Mouse (Mus musculus): ENCODE measurements around the gene Crcp.

Crcp gene

GRCm38 (mm10) chr5:130059413-130060328 lies 30.6 kb downstream of the Crcp start:
- no peak for DNase-seq (ENCODE audit: low spot score in 2 of 2)

DNA sequence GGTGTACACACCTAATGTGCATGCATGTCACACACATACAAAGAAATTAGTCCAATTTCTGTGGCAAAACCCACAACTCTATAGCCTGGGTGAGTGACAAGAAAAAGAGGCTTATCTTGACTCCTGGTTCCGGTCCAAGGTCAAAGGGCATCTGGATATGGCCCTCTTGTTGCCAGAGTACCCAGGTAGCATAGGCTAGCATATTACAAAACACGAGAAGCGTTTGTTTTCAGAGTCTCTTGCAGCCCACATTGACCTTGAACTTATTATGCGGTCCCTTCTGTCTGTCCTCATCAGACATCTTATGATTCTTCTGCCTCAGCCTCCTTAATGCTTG lies 31.2 kb downstream of the Crcp start:
- no peak for DNase-seq (ENCODE audit: low spot score in 2 of 2)

DNA sequence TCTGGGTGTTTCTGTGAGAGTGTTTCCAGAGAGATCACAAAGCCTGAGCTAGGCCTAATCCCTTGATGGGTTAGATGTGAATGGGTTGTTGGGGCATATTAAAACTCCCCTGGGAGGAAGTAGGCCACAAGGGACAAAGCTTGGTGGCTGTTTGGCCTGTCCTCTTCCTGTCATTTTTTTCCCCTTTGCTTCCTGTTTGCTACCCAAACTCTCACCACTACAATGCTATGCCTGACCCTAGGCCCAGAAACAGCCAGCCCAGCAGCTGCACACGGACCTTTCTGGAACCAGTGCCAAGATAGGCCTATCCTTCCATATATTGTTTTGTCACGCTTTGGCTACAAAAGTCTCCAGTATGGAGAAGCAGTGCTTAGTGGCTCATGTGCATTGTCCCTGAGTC lies 33.0 kb downstream of the Crcp start:
- DNase-seq (ENCODE audit: low spot score in 2 of 2): no peak

DNA sequence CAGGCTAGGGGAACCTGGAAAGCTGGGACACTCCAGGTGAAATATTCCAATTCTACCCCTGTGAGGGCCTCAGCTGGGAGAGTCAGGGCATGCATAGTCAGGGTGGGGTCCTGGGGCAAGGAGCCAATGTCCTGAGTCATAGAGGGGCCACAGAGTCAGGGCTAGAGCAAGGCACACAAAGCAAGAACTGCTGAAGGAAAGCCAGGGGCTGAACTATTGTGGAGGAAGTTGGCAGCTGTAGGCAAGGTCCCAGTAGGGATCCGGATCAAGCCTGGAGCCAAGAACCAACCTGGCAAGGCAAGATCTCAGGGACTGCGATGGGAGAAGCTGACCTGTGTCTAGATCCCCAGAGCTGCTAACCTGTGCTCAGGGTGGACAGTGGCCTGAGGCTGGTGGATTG lies 34.7 kb downstream of the Crcp start:
- DNase-seq (ENCODE audit: low spot score in 2 of 2): no peak

DNA sequence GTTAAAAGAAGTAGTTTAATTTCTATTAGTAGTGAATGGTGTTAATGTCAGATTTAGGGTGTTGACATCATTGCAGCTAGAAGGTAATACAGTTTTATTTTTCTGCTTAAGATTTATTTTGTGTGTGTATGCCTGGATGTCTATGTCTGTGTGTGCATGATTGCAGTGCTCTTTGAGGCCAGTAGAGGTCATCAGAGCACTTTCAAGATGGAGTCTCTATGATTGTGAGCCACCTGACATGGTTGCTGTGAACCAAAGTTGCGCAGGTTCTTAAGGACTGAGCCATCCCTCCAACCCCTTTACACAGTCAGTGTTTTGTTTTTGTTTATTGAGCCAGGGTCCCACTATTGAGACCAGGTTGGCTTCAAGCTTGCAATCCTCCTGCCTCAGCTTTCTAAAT lies 36.5 kb downstream of the Crcp start:
- no peak for DNase-seq (ENCODE audit: low spot score in 2 of 2)

DNA sequence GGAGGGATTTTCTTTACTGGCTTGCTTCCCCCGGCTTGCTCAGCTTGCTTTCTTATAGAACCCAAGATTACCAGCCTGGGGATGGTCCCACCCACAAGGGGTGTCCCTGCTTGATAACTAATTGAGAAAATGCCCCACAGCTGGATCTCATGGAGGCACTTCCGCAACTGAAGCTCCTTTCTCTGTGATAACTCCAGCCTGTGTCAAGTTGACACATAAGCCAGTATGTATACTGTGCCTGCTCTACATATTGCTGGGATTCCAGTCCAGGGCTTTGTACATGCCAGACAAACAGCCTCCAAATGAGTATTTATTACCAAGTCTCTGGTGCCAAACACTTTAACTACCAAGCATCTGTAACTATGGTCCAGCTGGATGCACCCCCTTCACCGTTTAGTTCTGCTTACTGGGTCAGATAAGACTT lies 38.8 kb downstream of the Crcp start:
- DNase-seq (ENCODE audit: low spot score in 2 of 2): no peak

GRCm38 (mm10) chr5:130073026-130073425 lies 43.9 kb downstream of the Crcp start, which contains the start of gene Tpst1:
Gene Tpst1 (plus strand): TSS chr5:130073326.
- no peak for DNase-seq (ENCODE audit: low spot score in 2 of 2)

- no peak for DNase-seq (ENCODE audit: low spot score in 2 of 2)
Observed at GRCm38 (mm10) chr5:130074491-130074890, 45.4 kb downstream of the Crcp start.

GRCm38 (mm10) chr5:130076396-130076795 lies 47.3 kb downstream of the Crcp start:
- DNase-seq (ENCODE audit: low spot score in 2 of 2): no peak

DNA sequence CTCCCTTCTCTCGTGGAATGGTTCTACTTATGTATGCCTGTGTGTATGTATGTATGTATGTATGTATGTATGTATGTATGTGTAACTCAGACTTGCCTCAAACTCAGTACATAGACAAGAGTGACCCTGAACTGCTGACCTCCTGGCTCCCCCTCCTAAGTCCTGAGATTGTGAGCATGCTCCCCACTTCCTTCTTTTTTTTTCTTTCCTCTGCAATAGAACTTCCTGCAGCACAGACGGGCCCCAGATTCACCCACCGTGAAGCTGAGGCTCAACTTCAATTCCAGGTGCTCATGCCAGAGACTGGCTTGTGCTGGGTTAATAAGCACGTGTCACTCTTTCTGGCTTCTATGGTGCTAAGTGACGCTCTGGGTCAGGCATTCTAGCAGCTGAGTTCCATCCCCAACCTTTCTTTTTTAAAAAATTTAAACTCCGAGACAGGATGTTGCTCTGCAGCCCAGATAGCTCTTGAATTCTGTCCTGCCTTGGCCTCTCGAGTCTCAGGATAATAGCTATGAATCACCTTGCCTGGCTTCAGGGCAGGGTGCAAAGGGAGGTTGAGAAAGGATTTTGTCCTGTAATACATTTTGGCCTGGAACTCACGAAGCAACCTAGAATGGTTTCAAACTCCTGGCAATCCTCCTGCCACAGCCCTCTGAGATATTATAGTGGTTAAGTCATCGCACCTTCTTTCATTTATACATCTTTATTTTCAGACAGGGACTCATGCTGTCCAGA lies 49.2 kb downstream of the Crcp start:
- no peak for DNase-seq (ENCODE audit: low spot score in 2 of 2)

GRCm38 (mm10) chr5:130078834-130079156 lies 49.7 kb downstream of the Crcp start:
- DNase-seq (ENCODE audit: low spot score in 2 of 2): no peak

- peak; percentile 94 to 96 for DNase-seq (ENCODE audit: low spot score in 2 of 2)
Observed at GRCm38 (mm10) chr5:130079202-130080050, 50.3 kb downstream of the Crcp start.

GRCm38 (mm10) chr5:130080051-130080681 lies 51.1 kb downstream of the Crcp start:
- DNase-seq (ENCODE audit: low spot score in 2 of 2): no peak

DNA sequence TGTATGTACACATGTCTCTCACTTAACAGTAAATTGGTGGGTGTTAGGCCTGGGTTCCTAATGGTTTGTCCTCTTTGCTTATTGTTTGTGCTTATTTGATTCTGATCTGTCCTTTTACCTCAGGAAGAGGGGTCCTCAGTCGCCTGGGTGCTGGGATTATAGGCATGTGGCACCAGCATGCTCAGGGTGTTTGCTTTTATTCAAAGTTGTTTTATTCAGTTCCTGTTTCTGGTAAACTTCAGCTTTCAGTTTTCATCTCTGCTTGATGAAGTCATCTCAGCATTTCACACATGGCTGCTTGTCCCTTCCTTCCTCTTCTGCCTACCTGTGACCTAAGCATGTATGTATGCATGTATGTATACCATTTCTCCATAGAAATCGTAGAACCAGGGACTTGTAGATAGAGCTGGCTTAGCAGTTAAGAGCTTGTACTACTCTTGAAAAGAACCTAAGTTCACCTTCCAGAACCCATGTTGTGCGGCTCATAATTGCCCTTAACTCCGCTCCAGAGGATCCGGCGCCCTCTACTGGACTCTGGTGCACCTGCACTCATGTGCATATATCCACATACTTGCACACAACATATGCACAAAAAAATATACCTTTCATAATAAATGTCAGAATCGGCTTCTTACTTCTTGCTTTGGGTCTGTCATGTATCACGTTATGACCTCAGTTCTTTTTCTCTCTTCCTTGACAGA lies 52.2 kb downstream of the Crcp start:
- DNase-seq (ENCODE audit: low spot score in 2 of 2): no peak

GRCm38 (mm10) chr5:130082431-130082830 lies 53.3 kb downstream of the Crcp start:
- DNase-seq (ENCODE audit: low spot score in 2 of 2): no peak

- DNase-seq (ENCODE audit: low spot score in 2 of 2): no peak
Observed at GRCm38 (mm10) chr5:130084271-130084670, 55.2 kb downstream of the Crcp start.

GRCm38 (mm10) chr5:130088008-130088407 lies 58.9 kb downstream of the Crcp start:
- DNase-seq (ENCODE audit: low spot score in 2 of 2): peak; percentile 29 to 49

- DNase-seq (ENCODE audit: low spot score in 2 of 2): peak in 1 of 2 experiments; percentile 14
Observed at GRCm38 (mm10) chr5:130088612-130089011, 59.5 kb downstream of the Crcp start.

DNA sequence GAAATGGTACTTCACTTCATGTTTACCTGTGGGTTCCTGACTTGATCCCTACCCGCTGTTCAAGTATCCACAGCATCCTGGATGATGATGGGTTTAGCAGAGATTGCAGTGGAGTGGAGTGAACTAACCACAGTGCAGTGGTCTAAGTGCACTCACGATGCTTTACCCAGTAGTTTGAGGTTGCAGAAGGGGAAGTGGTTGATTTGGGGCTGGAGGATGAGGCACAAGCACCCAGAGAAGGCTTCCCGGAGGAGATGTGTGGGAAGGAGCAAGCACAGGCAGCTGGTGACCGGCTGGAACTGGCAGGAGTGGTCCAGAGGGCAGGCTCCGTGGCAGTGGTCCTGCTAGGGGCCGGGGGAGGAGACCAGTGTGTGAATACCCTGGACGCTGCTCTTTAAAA lies 60.1 kb downstream of the Crcp start:
- no peak for DNase-seq (ENCODE audit: low spot score in 2 of 2)

DNA sequence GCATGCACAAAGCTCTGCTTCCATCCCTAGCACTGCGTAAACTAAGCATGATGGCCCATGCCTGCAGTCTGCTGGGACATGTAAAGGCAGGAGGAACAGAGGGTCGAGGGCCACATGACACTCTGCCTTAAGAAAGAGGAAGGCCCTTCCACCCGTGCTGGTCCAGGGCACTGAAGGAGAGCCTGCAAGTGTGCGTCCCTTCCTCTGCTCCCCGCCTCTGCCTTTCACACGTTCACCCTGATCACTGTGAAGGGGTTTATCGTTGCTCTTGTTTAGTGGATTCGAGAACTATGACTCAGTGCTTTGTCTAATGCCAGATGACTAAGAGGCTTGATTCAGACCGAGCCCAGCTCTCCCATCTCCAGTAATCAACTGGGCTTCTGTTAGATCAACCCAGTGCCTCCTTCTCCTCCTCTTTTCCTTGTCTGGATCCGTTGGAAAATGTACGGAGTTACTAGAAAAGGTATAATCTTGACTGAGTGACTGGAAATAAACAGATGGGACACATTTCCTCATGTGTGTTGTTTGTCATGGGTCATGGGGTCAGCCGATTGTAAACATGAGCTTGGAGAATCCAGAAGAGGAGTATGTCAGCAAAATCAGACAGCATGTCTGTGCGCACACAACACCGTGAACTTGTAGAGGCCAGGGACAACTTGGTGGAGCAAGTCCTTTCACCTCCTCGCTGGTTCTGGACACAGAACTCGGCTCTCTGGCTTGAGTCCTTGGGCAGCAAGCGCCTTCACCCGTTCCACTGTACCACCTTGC lies 60.7 kb downstream of the Crcp start:
- peak; percentile 30 to 57 for DNase-seq (ENCODE audit: low spot score in 2 of 2)
